Mouse (Mus musculus) cerebellum, postnatal 10 days (tissue): ENCODE data around the gene Mag.

Source experiments
- DNase-seq, 2 experiments: peaks; one replicate each; pipeline ENCODE4 v3.0.0; 2021; ENCODE audit warnings: mixed read lengths in 2 of 2

Mag gene

GRCm38 (mm10) chr7:30861464-30861863, 53.2 kb downstream of the Mag start, which contains the start of gene Ffar1:
Gene Ffar1 (minus strand): TSS chr7:30861564.
- no peak for DNase-seq

DNA sequence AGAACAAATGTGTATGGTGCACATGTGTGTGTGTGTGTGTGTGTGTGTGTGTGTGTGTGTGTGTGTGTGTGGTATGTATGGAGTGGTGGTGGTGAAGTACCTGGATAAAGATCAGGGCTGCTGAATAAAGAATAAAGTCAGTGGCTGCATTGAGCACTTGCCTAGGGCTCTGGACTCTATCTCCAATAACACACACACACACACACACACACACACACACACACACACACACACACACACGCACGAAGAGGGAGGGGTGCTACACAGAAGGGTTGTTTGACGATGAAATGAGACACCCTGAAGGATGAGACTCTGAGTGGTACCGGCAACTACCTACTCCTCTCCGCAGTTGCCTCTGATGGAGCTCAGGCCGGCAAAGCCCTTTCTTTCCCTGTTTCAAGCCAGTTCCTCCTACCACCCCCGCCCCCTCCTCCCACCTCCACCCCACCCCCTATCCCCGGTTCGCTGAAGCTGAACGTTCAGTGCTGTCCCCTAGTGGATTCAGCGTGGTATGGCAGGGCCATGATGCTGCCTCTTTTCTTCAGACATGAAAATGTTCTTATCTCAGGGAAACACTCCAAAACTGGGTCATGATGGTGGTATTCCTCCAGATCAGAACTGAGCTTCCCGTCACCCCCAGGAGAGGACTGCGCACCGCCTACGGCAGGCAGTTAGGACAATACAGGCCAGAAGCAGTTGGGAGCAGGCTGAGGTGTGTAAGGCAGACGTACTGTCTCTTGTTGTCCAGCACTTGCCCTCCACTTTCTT, 54.9 kb downstream of the Mag start:
- peak; percentile 80 to 85 for DNase-seq

DNA sequence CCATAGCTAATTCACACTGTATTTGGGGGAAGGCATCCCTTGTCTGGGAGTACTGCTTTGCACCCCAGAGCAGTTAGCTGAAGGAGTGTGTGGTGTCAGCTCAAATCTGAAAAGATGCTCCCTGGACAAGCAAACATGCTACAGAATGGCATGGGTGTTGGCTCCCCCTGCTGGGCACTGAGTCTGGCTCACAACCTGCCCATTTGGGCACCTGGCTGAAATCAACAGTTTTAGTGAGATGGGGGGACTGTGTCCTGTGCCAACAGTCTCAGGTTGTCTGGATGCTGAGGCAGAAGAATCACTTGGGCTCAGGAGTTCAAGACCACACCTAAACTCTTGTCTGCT, 55.4 kb downstream of the Mag start:
- DNase-seq: peak; percentile 89 to 91

DNA sequence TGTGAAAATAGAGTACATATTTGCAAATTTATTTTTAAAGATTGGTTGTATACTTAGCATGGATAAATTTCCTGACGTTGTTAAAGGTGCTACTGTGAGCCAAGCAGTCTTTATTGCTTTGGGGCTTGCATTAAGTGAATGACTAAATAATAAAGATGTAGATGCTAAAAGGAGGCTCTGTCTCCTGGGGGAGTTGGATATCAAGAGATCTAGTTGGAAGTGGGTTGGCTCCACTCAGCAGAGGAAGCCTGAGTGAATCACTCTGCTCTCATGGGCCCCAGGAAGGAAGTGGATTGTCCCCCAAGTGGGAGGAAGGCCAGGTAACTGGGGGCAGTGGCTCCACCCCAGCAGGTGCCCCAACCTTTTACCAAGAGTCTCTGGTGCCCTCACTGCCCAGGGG, 56.9 kb downstream of the Mag start:
- no peak for DNase-seq

- no peak for DNase-seq
Measured at GRCm38 (mm10) chr7:30856078-30856477, 58.6 kb downstream of the Mag start, which contains the start of gene Ffar3. Gene Ffar3 (minus strand): TSS chr7:30856178.

- DNase-seq: no peak
Measured at GRCm38 (mm10) chr7:30851421-30851820, 63.3 kb downstream of the Mag start.
